Mouse (Mus musculus): ENCODE results near the gene Ush2a.

Ush2a gene

GRCm38 (mm10) chr1:188672871-188673270, 411.0 kb downstream of the Ush2a start:
- no peak for DNase-seq (ENCODE audit: low spot score)

GRCm38 (mm10) chr1:188674640-188675510, 413.1 kb downstream of the Ush2a start:
- no peak for DNase-seq (ENCODE audit: low spot score)

- DNase-seq (ENCODE audit: low spot score), result no peak
These were observed 413.7 kb downstream of the Ush2a start for GRCm38 (mm10) chr1:188675511-188675863.

- DNase-seq (ENCODE audit: low spot score), result no peak
These were observed 416.4 kb downstream of the Ush2a start for GRCm38 (mm10) chr1:188678189-188678588.

- DNase-seq (ENCODE audit: low spot score), result no peak
These were observed 424.5 kb downstream of the Ush2a start for GRCm38 (mm10) chr1:188686362-188686761.

GRCm38 (mm10) chr1:188696295-188696694, 434.5 kb downstream of the Ush2a start:
- DNase-seq (ENCODE audit: low spot score), result no peak

- no peak for DNase-seq (ENCODE audit: low spot score)
These were observed 446.4 kb downstream of the Ush2a start for GRCm38 (mm10) chr1:188708176-188708575.

- no peak for DNase-seq (ENCODE audit: low spot score)
These were observed 446.9 kb downstream of the Ush2a start for GRCm38 (mm10) chr1:188708694-188709093.

GRCm38 (mm10) chr1:188714131-188714530, 452.3 kb downstream of the Ush2a start:
- no peak for DNase-seq (ENCODE audit: low spot score)

- no peak for DNase-seq (ENCODE audit: low spot score)
These were observed 453.1 kb downstream of the Ush2a start for GRCm38 (mm10) chr1:188714941-188715340.

GRCm38 (mm10) chr1:188716886-188717285, 455.1 kb downstream of the Ush2a start:
- DNase-seq (ENCODE audit: low spot score), result no peak

- DNase-seq (ENCODE audit: low spot score), result no peak
These were observed 463.5 kb downstream of the Ush2a start for GRCm38 (mm10) chr1:188725122-188725995.

GRCm38 (mm10) chr1:188726937-188727336, 465.1 kb downstream of the Ush2a start:
- no peak for DNase-seq (ENCODE audit: low spot score)

GRCm38 (mm10) chr1:188728625-188729024, 466.8 kb downstream of the Ush2a start:
- DNase-seq (ENCODE audit: low spot score), result no peak

GRCm38 (mm10) chr1:188729179-188729578, 467.4 kb downstream of the Ush2a start:
- no peak for DNase-seq (ENCODE audit: low spot score)

- no peak for DNase-seq (ENCODE audit: low spot score)
These were observed 473.0 kb downstream of the Ush2a start for GRCm38 (mm10) chr1:188734741-188735266.

- no peak for DNase-seq (ENCODE audit: low spot score)
These were observed 481.1 kb downstream of the Ush2a start for GRCm38 (mm10) chr1:188742971-188743370.

- DNase-seq (ENCODE audit: low spot score), result no peak
These were observed 493.2 kb downstream of the Ush2a start for GRCm38 (mm10) chr1:188755031-188755430.

- DNase-seq (ENCODE audit: low spot score), result no peak
These were observed 498.7 kb downstream of the Ush2a start for GRCm38 (mm10) chr1:188760515-188760914.

GRCm38 (mm10) chr1:188762463-188762862, 500.6 kb downstream of the Ush2a start:
- no peak for DNase-seq (ENCODE audit: low spot score)

GRCm38 (mm10) chr1:188763761-188764160, 501.9 kb downstream of the Ush2a start:
- no peak for DNase-seq (ENCODE audit: low spot score)

GRCm38 (mm10) chr1:188770828-188771227, 509.0 kb downstream of the Ush2a start:
- DNase-seq (ENCODE audit: low spot score), result no peak

All from spleen, adult 12 weeks (tissue).